Mouse (Mus musculus) CD4-positive, CD25-positive, alpha-beta regulatory T cell, adult 4 months (primary cell): ENCODE results near the gene Atad1. TPM values are rescaled to one million over a fixed set of nuclear protein-coding genes. Genes with fewer than 3 reads are reported as not detected.
"Not testable (repeated sequence)": the region's sequence is repeated elsewhere in the genome, so short reads cannot be mapped to it uniquely, and the experiment has no call there.

Experiments used
- ATAC-seq: one replicate; pipeline ENCODE4 v1.8.0; 2017
- polyA plus RNA-seq, 2 experiments: library from polyadenylated mRNA; unstranded; fragments of 100-300 nt; shearing (Covaris generic); gene quantifications; one replicate each; pipeline ENCODE4 v1.2.1; 2017

The Atad1 gene
- polyA plus RNA-seq, 2 experiments from 2014 or later: 85.5 to 94.9 TPM

GRCm38 (mm10) chr19:32740641-32741345 is 1.2 kb upstream of the Atad1 start:
- no peak for ATAC-seq

- no peak for ATAC-seq
These were observed 1.7 kb downstream of the Atad1 start for GRCm38 (mm10) chr19:32737844-32738243.

- ATAC-seq: no peak
These were observed 6.7 kb downstream of the Atad1 start for GRCm38 (mm10) chr19:32732922-32733321.

DNA sequence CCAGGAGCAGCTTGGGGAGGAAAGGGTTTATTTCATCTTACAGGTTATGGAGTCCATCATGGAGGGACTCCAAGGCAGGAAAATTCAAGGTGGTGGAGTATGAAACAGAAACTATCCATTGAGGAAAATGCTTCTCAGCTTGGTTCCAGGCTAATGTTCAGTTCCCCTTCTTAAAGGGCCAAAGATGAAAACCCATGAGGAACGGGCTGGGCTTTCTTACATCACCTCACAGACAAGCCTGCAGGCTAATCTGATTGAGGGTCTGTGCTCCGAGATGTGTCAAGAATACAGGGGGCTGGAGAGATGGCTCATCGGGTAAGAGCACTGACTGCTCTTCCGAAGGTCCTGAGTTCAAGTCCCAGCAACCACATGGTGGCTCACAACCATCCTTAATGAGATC is 9.8 kb downstream of the Atad1 start:
- ATAC-seq: no peak

- ATAC-seq: peak; percentile 74
These were observed 12.9 kb downstream of the Atad1 start for GRCm38 (mm10) chr19:32726451-32727325.

- no peak for ATAC-seq
These were observed 15.8 kb downstream of the Atad1 start for GRCm38 (mm10) chr19:32723817-32724216.

DNA sequence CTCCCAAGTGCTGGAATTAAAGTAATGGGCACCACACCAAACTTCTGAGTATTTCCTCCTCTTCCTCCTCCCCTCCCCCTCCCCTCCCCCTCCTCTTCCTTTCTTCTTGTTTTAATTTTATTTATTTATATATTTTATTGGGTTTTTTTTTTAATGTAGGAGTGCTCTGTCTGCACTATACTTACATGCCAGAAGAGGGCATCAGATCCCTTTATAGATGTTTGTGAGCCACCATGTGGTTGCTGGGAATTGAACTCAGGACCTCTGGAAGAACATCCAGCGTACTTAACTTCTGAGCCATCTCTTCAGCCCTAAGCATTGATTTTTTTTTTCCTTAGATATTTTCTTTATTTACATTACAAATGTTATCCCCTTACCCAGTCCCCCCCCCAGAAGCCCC is 19.3 kb downstream of the Atad1 start:
- no peak for ATAC-seq

- ATAC-seq: no peak
These were observed 22.0 kb downstream of the Atad1 start for GRCm38 (mm10) chr19:32717590-32717989.

- no peak for ATAC-seq
These were observed 23.9 kb downstream of the Atad1 start for GRCm38 (mm10) chr19:32715681-32716080.

- ATAC-seq: no peak
These were observed 24.4 kb downstream of the Atad1 start for GRCm38 (mm10) chr19:32715201-32715600.

DNA sequence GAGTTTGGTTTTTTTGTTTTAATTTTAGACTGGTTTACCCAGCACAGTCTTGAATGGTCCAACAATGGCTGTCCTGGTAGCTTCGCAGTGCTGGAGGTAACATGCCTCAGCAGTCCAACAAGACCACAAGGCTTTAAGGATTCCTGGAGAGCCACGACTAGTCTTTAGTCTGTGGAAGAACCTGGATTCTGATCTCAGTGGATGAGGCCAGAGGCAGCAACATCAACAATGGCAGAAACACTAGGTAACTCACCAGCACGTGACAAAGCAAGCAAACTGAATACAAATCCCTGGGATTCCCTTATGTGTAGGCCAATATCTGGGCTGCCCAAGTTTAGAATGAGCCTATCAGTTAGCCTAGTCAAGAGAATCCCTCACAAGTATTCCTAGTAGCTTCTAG is 26.1 kb downstream of the Atad1 start:
- ATAC-seq: no peak

- peak; percentile 89 for ATAC-seq
These were observed 27.0 kb downstream of the Atad1 start for GRCm38 (mm10) chr19:32712588-32713042.

- ATAC-seq: peak; percentile 77
These were observed 27.6 kb downstream of the Atad1 start for GRCm38 (mm10) chr19:32711761-32712541.

DNA sequence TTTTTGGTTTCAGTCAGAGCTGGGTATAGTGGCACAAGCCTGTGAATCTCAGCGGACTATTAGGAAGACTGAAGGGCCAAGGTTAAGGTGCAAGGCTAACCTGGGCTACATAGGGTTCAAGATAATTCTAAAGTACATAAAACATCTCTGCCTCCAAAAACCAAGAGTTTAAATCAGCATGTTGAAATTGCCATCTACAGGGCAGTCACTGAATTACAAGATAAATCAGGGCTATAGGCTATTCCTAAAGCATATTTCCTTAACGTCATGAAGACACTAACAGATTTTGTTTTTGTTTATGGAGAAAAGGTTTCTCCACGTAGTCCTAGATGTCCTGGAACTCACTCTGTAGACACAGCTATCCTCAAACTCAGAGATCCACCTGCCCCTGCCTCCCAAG is 29.3 kb downstream of the Atad1 start:
- no peak for ATAC-seq

GRCm38 (mm10) chr19:32708996-32709395 is 30.6 kb downstream of the Atad1 start:
- ATAC-seq: no peak

GRCm38 (mm10) chr19:32702191-32702590 is 37.4 kb downstream of the Atad1 start:
- ATAC-seq: no peak

DNA sequence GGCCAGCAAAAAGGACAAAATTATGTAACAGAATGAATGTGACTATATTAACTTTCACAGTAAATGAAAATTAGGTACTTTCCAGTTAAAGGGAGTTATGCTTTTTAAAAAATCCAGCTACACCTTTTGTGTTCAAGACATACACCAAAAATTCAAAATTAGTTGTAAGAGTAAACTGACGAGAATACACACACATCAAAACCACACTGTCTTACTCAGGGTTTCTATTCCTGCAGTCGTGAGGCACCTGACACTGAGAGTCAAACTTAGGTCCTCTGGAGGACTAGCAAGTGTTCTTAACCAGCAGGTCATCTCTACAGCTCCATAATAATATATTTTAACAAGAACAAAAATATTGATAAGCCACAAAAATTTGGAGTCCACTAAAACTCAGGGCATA is 42.9 kb downstream of the Atad1 start:
- no peak for ATAC-seq

DNA sequence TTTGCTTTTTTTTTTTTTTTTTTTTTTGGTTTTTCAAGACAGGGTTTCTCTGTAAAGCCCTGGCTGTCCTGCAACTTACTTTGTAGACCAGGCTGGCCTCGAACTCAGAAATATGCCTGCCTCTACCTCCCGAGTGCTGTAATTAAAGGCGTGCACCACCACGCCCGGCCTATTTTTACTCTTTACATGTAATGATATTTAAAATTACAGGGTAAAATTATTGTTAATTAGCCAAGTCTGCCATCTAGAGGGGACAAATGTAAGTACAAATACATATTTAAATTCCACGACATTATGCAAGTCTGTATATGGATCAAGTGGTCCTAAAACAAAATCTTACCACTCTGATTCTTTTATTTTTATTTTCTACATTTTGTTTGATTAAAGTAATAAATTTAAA is 49.9 kb downstream of the Atad1 start:
- ATAC-seq: peak; percentile 71

DNA sequence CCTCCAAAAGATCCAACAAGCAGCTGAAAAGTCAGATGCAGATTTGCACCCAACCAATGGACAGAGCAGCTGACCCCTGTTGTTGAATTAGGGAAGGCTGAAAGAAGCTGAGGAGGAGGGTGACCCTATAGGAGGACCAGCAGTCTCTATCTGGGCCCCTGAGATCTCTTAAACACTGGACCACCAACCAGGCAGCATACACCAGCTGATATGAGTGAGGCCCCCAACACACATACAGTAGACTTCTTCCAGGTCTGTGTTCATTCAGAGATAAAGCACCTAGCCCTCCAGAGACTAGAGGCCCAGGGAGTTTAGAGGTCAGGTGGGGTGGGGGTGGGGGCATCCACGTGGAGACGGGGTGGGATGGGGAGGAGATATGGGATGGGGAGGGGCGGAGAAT is 51.4 kb downstream of the Atad1 start:
- not testable (repeated sequence) for ATAC-seq

GRCm38 (mm10) chr19:32687721-32688120 is 51.9 kb downstream of the Atad1 start:
- no peak for ATAC-seq

- ATAC-seq: no peak
These were observed 56.5 kb downstream of the Atad1 start for GRCm38 (mm10) chr19:32683081-32683480.

DNA sequence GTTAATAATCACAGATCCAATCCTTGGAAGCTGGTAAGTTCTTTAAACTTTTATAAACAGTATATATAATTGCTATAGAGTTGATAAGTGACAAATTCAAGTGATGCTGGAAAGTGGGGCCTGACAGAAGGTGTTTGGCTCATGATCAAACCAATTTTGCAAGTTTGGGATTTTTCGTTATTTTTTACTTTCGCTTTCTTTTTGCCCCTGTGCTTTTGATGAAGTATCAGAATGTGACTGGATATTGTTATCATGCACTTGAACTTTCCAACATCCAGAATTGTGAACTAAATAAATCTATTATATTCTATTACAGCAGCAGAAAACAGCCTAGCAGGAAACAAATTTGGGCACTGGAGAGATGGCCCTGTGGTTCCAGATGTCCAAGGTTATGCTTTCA is 58.7 kb downstream of the Atad1 start:
- peak; percentile 79 for ATAC-seq

GRCm38 (mm10) chr19:32675766-32676165 is 63.8 kb downstream of the Atad1 start:
- no peak for ATAC-seq
